Mouse (Mus musculus) gastrocnemius, postnatal 36 days (tissue): ENCODE measurements around the gene Cabin1. TPM values are rescaled to one million over a fixed set of nuclear protein-coding genes. Genes with fewer than 3 reads are reported as not detected.
"Not testable (repeated sequence)": the region's sequence is repeated elsewhere in the genome, so short reads cannot be mapped to it uniquely, and the experiment has no call there.

Source experiments
- DNase-seq, 2 experiments: peaks; one replicate each; pipeline ENCODE4 v3.0.0; 2022
- intact Hi-C: fragments of 180-260 bp; cut with DNase I; formaldehyde crosslinking; loops from one replicate; pipeline ENCODE4 v1.15.1; 2025
- total RNA-seq, 2 experiments: library from RNA; stranded (reverse); gene quantifications; 2 replicates each; pipeline ENCODE4 v1.2.3; 2021

Gene Cabin1
- total RNA-seq, 2 experiments from 2014 or later: 7.3 to 8.7 TPM

GRCm38 (mm10) chr10:75772795-75773664 is 8.9 kb upstream of the Cabin1 start, which contains the start of gene Ddt:
Gene Ddt (minus strand): TSS chr10:75773414.
- DNase-seq: peak; percentile 54 to 72
- intact Hi-C loops: no loop called here

GRCm38 (mm10) chr10:75767756-75768155 is 3.6 kb upstream of the Cabin1 start:
- intact Hi-C loops, DNase-seq: not testable (repeated sequence)

- no peak for DNase-seq
- intact Hi-C loops: no loop called here
Observed at GRCm38 (mm10) chr10:75766856-75767255, 2.7 kb upstream of the Cabin1 start.

GRCm38 (mm10) chr10:75764519-75765473 is 655 bp upstream of the Cabin1 start:
- peak; percentile 37 to 38 for DNase-seq
- intact Hi-C loops: no loop called here

GRCm38 (mm10) chr10:75762413-75762812 is 1.7 kb downstream of the Cabin1 start:
- intact Hi-C loops: no loop called here
- no peak for DNase-seq

- intact Hi-C loops: no loop called here
- no peak for DNase-seq
Observed at GRCm38 (mm10) chr10:75760311-75760710, 3.8 kb downstream of the Cabin1 start.

- DNase-seq: no peak
- intact Hi-C loops: no loop called here
Observed at GRCm38 (mm10) chr10:75756719-75757118, 7.4 kb downstream of the Cabin1 start.

- peak; percentile 63 to 74 for DNase-seq
Observed at GRCm38 (mm10) chr10:75744017-75744416, 20.1 kb downstream of the Cabin1 start.

GRCm38 (mm10) chr10:75743369-75743768 is 20.8 kb downstream of the Cabin1 start:
- intact Hi-C loops: no loop called here
- DNase-seq: no peak

More at GRCm38 (mm10) chr10:75744017-75744416, 20.1 kb downstream of the Cabin1 start:
- intact Hi-C loops: loop anchor here (1.0 to 2.0 kb wide), 3 partner anchors 88 to 207 kb away; no protein-coding TSS in a partner anchor

- no peak for DNase-seq
- intact Hi-C loops: no loop called here
Observed at GRCm38 (mm10) chr10:75740866-75741265, 23.3 kb downstream of the Cabin1 start.

GRCm38 (mm10) chr10:75725449-75725848 is 38.7 kb downstream of the Cabin1 start:
- intact Hi-C loops: no loop called here
- DNase-seq: no peak

- no peak for DNase-seq
- intact Hi-C loops: no loop called here
Observed at GRCm38 (mm10) chr10:75720215-75720614, 43.9 kb downstream of the Cabin1 start.

- intact Hi-C loops: no loop called here
- DNase-seq: no peak
Observed at GRCm38 (mm10) chr10:75714795-75715194, 49.3 kb downstream of the Cabin1 start.

- intact Hi-C loops: no loop called here
- no peak for DNase-seq
Observed at GRCm38 (mm10) chr10:75713026-75713425, 51.1 kb downstream of the Cabin1 start.

- no peak for DNase-seq
Observed at GRCm38 (mm10) chr10:75710210-75710609, 53.9 kb downstream of the Cabin1 start.

GRCm38 (mm10) chr10:75709261-75709660 is 54.9 kb downstream of the Cabin1 start:
- DNase-seq: no peak
- intact Hi-C loops: no loop called here

More at GRCm38 (mm10) chr10:75710210-75710609, 53.9 kb downstream of the Cabin1 start:
- intact Hi-C loops: no loop called here

GRCm38 (mm10) chr10:75708633-75708992 is 55.5 kb downstream of the Cabin1 start:
- no peak for DNase-seq
- intact Hi-C loops: no loop called here

- DNase-seq: no peak
- intact Hi-C loops: no loop called here
Observed at GRCm38 (mm10) chr10:75707901-75708632, 56.1 kb downstream of the Cabin1 start.

GRCm38 (mm10) chr10:75706632-75707216 is 57.4 kb downstream of the Cabin1 start:
- intact Hi-C loops: no loop called here
- DNase-seq: no peak
